Mouse (Mus musculus) liver, postnatal 0 days (tissue): ENCODE data around the gene Atg4a. TPM values are rescaled to one million over a fixed set of nuclear protein-coding genes. Genes with fewer than 3 reads are reported as not detected.

Experiments used
- ATAC-seq: fragments of 200-750 bp; cut with Nextera tagmentation; 2 replicates; pipeline ENCODE4 v1.8.0; 2017; ENCODE audit warnings: mild to moderate bottlenecking, moderate library complexity
- DNase-seq: peaks from one replicate; pipeline ENCODE4 v3.0.0-alpha.2; 2016
- H3K27ac ChIP-seq: fragments of 300-500 bp; sonication (generic); 2 replicates; pipeline ENCODE4 v1.5.1; 2014; ENCODE audit warnings: antibody characterized with exemption, moderate library complexity, mild to moderate bottlenecking, low read depth
- H3K27me3 ChIP-seq: fragments of 300-500 bp; sonication (generic); 2 replicates; pipeline ENCODE4 v1.6.1; 2014; ENCODE audit warnings: low read length, control low read depth, mixed read lengths; ENCODE audit not compliant: insufficient read depth
- H3K36me3 ChIP-seq: fragments of 300-500 bp; sonication (generic); replicated peaks from 2 replicates; pipeline ENCODE4 v1.6.1; 2014; ENCODE audit warnings: mild to moderate bottlenecking, control low read depth, low read length, moderate library complexity, mixed read lengths; ENCODE audit not compliant: insufficient read depth
- H3K4me1 ChIP-seq: fragments of 300-500 bp; sonication (generic); 2 replicates; pipeline ENCODE4 v1.6.1; 2014; ENCODE audit warnings: antibody characterized with exemption, mild to moderate bottlenecking, control low read depth; ENCODE audit not compliant: insufficient read depth
- H3K4me2 ChIP-seq: fragments of 300-500 bp; sonication (generic); 2 replicates; pipeline ENCODE4 v1.6.1; 2014; ENCODE audit warnings: low read depth, mild to moderate bottlenecking, low read length, moderate library complexity, mixed read lengths
- H3K4me3 ChIP-seq: fragments of 300-500 bp; sonication (generic); 2 replicates; pipeline ENCODE4 v1.5.1; 2014; ENCODE audit warnings: low read depth, low read length
- H3K9ac ChIP-seq: fragments of 300-500 bp; sonication (generic); replicated peaks from 2 replicates; pipeline ENCODE4 v1.6.1; 2014; ENCODE audit warnings: mild to moderate bottlenecking, moderate library complexity
- H3K9me3 ChIP-seq: fragments of 300-500 bp; sonication (generic); 2 replicates; pipeline ENCODE4 v1.6.1; 2016; ENCODE audit warnings: mild to moderate bottlenecking, control low read depth, low read length, mixed read lengths
- CTCF ChIP-seq: sonication (generic); IDR thresholded peaks from 2 replicates; pipeline ENCODE4 v1.5.1; 2016; ENCODE audit warnings: antibody characterized with exemption, low read depth
- EP300 ChIP-seq: IDR thresholded peaks from 2 replicates; pipeline ENCODE4 v1.6.1; 2016; ENCODE audit warnings: antibody characterized with exemption, low read depth, mild to moderate bottlenecking
- WGBS: fragments of 180-500 bp; shearing (Covaris S2); extraction: QIAGEN DNeasy Blood & Tissue Kit; methylation state at CpG from one replicate; pipeline ENCODE4 v1.1.7; 2014; ENCODE audit not compliant: insufficient replicate concordance; 5-methylcytosine and 5-hydroxymethylcytosine counted together
- polyA plus RNA-seq: library from polyadenylated mRNA; unstranded; fragments of >200 nt; fragmentation: Nextera tagmentation; extraction: Ambion mirVana; gene quantifications from 2 replicates; pipeline ENCODE4 v1.2.1, GENCODE M21; 2015

Gene Atg4a
- polyA plus RNA-seq, 1 experiment from 2014 or later = 16.7 TPM

DNA sequence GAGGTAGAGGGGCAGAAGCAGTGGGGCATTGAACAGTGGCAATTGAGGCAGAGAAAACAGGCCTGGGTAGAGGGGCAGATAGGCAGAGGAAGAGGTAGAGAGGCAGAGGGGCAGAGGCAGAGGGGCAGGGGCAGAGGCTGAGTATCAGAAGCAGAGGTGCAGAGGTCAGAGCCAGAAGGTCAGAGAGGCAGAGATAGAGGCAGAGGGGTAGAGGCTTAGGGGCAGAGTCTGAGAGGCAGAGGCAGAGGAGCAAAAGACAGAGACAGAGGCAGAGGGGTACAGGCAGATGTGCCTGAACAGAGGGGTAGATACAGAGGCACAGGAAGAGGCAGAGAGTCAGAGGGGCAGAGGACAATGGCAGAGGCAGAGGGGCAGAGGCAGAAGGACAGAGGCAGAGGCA, 193.6 kb downstream of the Atg4a start:
- ATAC-seq = 0 out of 2 replicates have a peak, but pooled peaks have one; percentile 7
- H3K4me1 ChIP-seq = no peaks in the 10 kb centered on the region
- H3K4me3 ChIP-seq = no peak overlapping the region
- H3K27ac ChIP-seq = no peak overlapping the region
- H3K9me3 ChIP-seq = no peaks in the 10 kb centered on the region
- no peaks in the 10 kb centered on the region for H3K36me3 ChIP-seq
- no peak overlapping the region for H3K9ac ChIP-seq
- no peaks in the 10 kb centered on the region for H3K27me3 ChIP-seq
- no peak for DNase-seq
- no peak overlapping the region for H3K4me2 ChIP-seq
- TF ChIP-seq CTCF (no peak), EP300 (no peak)

DNA sequence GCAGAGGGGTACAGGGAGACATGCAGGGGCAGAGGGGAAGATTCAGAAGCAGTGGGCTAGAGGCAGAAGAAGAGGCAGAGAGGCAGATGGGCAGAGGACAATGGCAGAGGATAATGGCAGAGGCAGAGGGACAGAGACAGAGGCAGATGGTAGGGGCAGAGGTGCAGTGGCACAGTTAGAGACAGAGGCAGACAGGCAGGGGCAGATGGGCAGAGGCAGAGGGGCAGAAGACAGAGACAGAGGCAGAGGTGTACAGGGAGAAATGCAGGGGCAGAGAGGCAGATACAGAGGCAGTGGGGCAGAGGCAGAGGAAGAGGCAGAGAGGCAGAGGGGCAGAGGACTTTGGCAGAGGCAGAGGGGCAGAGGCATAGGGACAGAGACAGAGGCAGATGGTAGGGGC, 194.5 kb downstream of the Atg4a start:
- DNase-seq (no peak), ATAC-seq (no peak)
- Histone ChIP-seq H3K9ac (no peak overlapping the region), H3K36me3 (no peaks in the 10 kb centered on the region), H3K4me1 (no peaks in the 10 kb centered on the region), H3K9me3 (no peaks in the 10 kb centered on the region), H3K4me3 (no peak overlapping the region), H3K27ac (no peak overlapping the region), H3K27me3 (no peaks in the 10 kb centered on the region), H3K4me2 (no peak overlapping the region)
- TF ChIP-seq CTCF (no peak), EP300 (no peak)

DNA sequence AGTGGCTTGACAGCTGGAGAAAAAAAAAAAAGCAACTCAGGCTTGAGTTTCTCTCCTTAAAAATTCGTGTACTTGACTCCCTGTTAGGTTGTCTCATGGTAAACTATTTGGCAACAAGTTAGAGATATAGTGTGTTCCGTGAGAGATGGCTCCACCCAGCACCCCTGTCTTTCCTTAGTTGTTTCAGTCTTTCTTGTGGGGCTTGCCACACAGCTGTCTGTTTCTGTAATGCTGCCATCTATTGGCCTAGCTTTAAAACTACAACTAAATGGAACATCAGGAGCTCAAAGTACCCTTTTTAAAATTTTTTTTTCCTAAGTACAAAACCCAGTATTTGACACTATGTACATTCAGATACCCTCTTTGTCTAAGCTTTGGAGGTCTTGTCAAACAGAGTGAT, 200.0 kb downstream of the Atg4a start:
- Histone ChIP-seq H3K36me3 (no peaks in the 10 kb centered on the region), H3K4me1 (no peaks in the 10 kb centered on the region), H3K9ac (no peak overlapping the region), H3K9me3 (no peaks in the 10 kb centered on the region), H3K4me2 (no peak overlapping the region), H3K27ac (no peak overlapping the region), H3K4me3 (no peak overlapping the region), H3K27me3 (no peaks in the 10 kb centered on the region)
- DNase-seq (no peak), ATAC-seq (no peak)
- TF ChIP-seq CTCF (peak; percentile 61), EP300 (no peak)
- 13% methylated on average over 2 of the region's 2 CpGs for WGBS

DNA sequence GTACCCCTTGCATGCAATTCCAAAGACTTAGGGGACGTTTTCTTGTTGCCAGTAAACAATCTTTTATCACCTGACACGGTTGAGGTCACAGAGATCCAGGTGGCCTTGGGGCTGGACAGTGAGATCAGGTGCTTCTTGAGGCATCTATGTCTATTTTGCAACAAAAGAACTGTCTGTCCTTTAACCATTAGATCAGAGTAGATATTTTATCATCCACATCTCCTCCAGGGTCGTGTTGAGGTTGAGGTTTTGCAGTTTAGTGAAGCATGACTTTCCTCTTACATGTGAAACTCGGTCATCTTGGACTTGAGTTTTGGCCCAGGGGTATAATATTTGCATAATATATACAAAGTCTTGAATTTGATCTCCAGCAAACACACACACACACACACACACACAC, 200.9 kb downstream of the Atg4a start:
- Histone ChIP-seq H3K9ac (no peak overlapping the region), H3K27ac (no peak overlapping the region), H3K4me1 (no peaks in the 10 kb centered on the region), H3K4me2 (no peak overlapping the region), H3K27me3 (no peaks in the 10 kb centered on the region), H3K9me3 (no peaks in the 10 kb centered on the region), H3K4me3 (no peak overlapping the region), H3K36me3 (no peaks in the 10 kb centered on the region)
- 46% methylated on average over 4 of the region's 4 CpGs for WGBS
- DNase-seq (no peak), ATAC-seq (no peak)
- TF ChIP-seq CTCF = no peak

DNA sequence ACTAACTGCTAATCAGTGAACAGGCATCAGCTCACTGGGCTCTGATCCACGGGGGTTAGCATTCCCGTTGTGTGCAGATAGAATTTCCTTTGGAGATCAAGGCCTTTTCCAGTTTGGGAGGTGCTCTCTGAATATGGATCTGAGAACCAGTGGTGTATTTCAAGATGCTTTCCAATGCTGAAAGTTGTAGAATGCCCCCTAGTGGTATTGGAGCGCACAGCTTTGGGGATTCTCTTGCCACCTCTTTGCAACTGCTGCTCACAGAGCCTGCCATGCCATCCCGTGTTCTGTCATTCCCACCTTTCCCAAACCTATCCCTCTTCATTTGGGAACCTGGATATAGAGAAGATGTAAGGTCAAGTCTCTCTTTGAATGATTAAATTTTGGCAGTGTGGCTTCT, 201.5 kb downstream of the Atg4a start:
- Histone ChIP-seq H3K27me3 (no peaks in the 10 kb centered on the region), H3K36me3 (no peaks in the 10 kb centered on the region), H3K9ac (no peak overlapping the region), H3K4me1 (no peaks in the 10 kb centered on the region), H3K9me3 (no peaks in the 10 kb centered on the region), H3K4me2 (no peak overlapping the region), H3K27ac (no peak overlapping the region), H3K4me3 (no peak overlapping the region)
- WGBS = 32% methylated on average over 4 of the region's 4 CpGs
- ATAC-seq (no peak), DNase-seq (no peak)
- TF ChIP-seq EP300 (no peak), CTCF (peak; percentile 58)

DNA sequence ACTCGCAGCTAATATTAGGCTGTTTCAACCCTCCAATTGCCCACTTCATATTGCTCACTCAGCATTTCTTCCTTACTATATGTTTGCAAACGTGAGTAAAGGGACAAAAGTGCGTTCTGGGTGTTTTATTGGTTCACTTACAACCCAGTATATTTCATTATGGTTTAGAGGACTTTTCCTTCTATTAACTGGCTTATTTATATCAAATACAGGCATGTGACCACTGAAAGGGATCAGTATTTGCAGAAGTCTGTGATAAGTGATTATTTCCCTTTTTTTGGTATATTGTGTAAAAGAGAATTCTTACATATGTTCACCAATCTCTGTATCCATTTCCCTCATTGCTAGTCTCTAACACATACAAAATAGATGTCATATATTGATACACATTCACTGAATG, 203.7 kb downstream of the Atg4a start:
- Histone ChIP-seq H3K27me3 (no peaks in the 10 kb centered on the region), H3K4me3 (no peak overlapping the region), H3K36me3 (no peaks in the 10 kb centered on the region), H3K4me2 (no peak overlapping the region), H3K27ac (no peak overlapping the region), H3K4me1 (no peaks in the 10 kb centered on the region), H3K9ac (no peak overlapping the region), H3K9me3 (no peaks in the 10 kb centered on the region)
- ATAC-seq (no peak), DNase-seq (no peak)
- 73% methylated on average over 3 of the region's 3 CpGs for WGBS
- TF ChIP-seq EP300 (no peak), CTCF (no peak)

DNA sequence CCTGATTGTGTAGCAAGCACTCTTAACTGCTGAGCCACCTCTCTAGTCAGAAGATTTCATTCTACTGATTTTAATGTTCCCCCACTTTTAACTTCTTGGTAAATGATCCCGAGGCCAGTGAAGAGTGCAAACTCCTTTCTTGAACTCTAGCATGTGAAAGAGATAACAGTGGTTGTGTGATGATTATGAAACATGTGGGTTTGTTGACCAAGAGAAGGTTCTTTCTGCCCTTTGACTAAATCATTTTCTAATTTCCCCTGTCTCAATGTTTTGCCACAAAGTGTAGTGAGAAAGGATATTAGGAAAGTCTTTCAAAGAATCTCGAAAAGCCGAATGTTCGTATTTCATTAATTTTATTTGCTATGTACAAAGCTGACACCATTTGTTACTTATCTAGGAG, 208.4 kb downstream of the Atg4a start:
- Histone ChIP-seq H3K27ac (no peak overlapping the region), H3K27me3 (no peaks in the 10 kb centered on the region), H3K9ac (no peak overlapping the region), H3K9me3 (no peaks in the 10 kb centered on the region), H3K4me3 (no peak overlapping the region), H3K4me1 (no peaks in the 10 kb centered on the region), H3K4me2 (no peak overlapping the region), H3K36me3 (no peaks in the 10 kb centered on the region)
- no peak for TF ChIP-seq CTCF
- TF ChIP-seq EP300 = no peak
- 74% methylated on average over 4 of the region's 4 CpGs for WGBS
- ATAC-seq (no peak), DNase-seq (no peak)
